Mouse (Mus musculus) gastrocnemius, adult 18-20 months (tissue): ENCODE results near the gene Setdb1. TPM values are rescaled to one million over a fixed set of nuclear protein-coding genes. Genes with fewer than 3 reads are reported as not detected.

Experiments
- DNase-seq: peaks from one replicate; pipeline ENCODE4 v3.0.0; 2021; ENCODE audit warnings: low spot score
- total RNA-seq, 2 experiments: library from RNA; stranded (reverse); gene quantifications; 2 replicates each; pipeline ENCODE4 v1.2.3; 2021

Gene Setdb1
- total RNA-seq, 2 experiments from 2014 or later, result 8.9 to 10.8 TPM

- DNase-seq, result no peak
Measured at GRCm38 (mm10) chr3:95294718-95295117, 62.3 kb downstream of the Setdb1 start.

DNA sequence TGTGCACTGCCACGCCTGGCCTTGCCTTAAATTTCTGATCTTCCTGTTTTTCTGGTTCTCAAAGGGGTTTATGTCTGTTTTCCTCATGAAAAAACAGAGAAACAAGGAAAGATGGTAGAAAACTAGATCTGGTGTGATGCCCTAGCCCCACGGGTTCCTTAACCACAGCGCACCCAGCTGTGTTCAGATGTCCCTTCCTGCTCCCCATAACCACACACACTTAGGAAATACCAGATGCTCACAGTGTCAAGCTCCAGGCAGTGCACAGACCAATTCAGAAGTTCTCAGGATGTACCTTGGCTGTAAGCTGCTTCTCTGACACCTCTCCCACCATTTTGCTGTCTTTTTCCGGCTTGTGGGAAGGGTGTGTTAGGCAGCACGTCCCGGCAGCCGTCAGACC is 62.7 kb downstream of the Setdb1 start:
- no peak for DNase-seq

DNA sequence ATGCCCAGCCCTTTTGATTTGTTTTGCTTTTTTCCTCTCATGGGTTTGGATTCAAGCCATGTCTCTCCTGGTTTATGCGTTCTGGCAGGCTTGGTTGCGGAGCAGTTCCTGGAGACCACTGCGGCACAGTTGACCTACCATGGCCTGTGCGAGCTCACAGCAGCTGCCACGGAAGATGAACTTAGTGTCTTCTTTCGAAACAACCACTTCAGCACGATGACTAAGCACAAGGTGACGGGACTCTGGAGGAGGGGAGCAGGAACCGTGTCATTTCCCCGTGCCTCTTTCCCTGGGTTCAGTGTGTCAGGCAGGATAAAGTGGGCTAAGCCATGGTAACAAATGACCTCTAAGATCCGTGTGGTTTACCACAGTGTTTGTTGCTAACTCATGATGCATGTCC is 63.5 kb downstream of the Setdb1 start:
- DNase-seq, result no peak

DNA sequence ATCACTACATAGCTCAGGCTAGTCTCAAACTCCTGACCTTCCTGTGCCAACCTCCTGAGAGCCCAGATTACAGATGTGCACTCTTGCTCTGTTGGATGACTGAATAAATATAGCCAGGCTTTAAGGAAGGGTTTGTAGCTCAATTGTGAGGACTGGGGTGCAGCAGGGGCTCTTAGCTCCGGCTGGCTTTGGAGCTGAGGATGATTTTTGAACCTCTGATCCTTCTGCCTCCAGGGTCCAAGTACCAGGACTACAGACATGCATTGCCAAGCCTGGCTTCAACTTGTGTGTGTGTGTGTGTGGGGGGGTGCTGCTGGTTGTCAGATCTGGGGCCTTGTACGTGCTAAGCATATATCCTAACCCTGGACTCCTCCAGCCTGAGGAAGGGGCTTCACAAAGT is 64.1 kb downstream of the Setdb1 start:
- no peak for DNase-seq

- DNase-seq, result no peak
Measured at GRCm38 (mm10) chr3:95291041-95291440, 66.0 kb downstream of the Setdb1 start.

GRCm38 (mm10) chr3:95290156-95290555 is 66.8 kb downstream of the Setdb1 start:
- no peak for DNase-seq

GRCm38 (mm10) chr3:95289419-95289818 is 67.6 kb downstream of the Setdb1 start:
- no peak for DNase-seq

GRCm38 (mm10) chr3:95287541-95287940 is 69.5 kb downstream of the Setdb1 start:
- no peak for DNase-seq

DNA sequence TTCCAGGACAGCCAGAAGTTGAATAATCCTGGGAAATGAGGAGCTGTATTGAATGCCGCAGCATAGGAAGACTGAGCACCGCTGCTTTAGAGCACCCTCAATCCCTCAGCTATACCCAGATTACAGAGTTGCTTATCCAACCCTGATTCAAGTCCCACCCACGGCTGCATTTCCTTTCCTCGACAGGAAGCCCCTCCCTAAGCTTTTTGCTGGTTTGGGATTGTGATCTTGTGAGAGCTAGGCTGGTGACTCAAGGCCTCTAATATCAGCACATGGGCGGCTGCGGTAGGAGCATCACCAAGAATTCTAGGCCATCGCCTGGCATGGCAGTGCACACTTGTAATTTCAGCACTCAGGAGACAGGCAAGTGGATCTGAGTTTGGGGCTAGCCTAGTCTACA is 70.5 kb downstream of the Setdb1 start:
- no peak for DNase-seq

DNA sequence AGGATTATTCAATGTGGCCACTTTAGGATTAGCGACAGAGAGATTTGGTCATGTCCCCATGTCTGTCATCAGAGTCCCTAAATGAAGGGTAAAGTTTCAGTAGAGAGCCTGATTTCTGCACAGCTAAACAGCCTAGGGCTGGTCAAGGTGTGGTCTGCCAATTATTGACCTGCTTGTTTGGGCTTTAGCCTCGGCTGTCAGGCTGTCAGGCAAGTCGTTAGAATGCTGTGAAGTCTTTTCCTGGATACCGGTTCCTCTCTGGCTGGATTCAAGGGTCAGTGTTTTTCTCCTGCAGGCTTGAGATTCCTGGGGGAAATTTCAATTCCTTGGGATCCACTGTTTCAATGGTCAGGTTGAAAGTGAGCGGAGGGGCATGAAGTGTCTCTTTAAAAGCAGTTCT is 71.0 kb downstream of the Setdb1 start:
- DNase-seq, result no peak

DNA sequence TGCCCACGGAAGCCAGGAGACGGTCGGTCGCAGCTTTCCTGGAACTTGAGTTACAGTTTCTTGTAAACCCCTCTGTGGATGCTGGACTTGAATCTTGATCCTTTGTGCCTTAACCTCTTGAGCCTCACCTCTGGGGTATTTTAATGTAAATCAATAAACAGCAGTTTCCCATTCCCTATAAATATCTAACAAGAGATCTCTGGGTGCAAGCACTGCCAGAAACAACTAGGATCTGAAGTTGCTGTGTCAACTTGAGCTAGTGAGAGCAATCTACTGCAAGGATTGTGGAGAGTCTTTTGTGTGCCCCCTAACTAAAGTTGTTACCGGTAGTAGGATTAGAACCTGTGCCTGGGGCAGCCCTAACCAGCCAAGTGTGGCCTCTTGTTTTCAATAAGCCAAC is 71.6 kb downstream of the Setdb1 start:
- no peak for DNase-seq

GRCm38 (mm10) chr3:95284501-95285281 is 72.3 kb downstream of the Setdb1 start:
- no peak for DNase-seq

GRCm38 (mm10) chr3:95284062-95284461 is 72.9 kb downstream of the Setdb1 start:
- DNase-seq, result no peak

- no peak for DNase-seq
Measured at GRCm38 (mm10) chr3:95283589-95283941, 73.4 kb downstream of the Setdb1 start.

DNA sequence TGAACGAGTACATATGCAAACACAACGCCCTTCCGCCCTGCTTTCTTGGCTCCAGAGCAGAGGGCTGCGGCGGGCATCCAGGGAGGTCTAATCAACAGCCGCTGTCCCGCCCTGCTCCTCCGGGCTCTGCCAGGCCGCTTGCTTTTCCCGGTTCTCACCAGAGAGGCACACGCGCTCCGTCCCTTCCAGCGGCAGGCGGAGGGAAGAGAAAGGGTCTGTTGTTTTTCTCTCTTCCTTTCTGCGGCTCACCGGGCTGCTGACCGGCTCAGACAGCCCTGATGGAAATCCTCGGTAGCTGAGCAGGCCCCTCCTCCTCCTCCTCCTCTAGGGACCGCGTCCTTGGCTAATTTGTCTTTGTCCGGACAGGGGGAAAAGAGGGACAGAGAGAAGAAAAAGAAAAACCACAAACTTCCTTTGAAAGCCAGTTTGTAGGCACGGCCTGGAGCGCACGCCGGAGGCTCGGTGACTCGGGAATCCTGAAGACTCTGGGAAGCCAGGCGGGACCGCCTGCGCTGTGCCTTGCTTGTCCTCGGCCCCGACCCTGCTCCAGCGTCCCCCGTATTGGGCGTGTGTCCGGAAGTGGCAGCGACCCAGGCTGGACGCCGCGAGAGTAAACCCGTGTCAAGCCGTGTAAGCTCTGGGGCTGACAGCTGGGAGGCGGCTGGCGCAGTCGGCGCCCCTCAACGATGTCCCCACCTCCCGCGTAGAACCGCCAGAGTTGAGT is 74.0 kb downstream of the Setdb1 start:
- peak; percentile 84 for DNase-seq

- DNase-seq, result peak; percentile 58
Measured at GRCm38 (mm10) chr3:95282381-95282864, 74.6 kb downstream of the Setdb1 start.

DNA sequence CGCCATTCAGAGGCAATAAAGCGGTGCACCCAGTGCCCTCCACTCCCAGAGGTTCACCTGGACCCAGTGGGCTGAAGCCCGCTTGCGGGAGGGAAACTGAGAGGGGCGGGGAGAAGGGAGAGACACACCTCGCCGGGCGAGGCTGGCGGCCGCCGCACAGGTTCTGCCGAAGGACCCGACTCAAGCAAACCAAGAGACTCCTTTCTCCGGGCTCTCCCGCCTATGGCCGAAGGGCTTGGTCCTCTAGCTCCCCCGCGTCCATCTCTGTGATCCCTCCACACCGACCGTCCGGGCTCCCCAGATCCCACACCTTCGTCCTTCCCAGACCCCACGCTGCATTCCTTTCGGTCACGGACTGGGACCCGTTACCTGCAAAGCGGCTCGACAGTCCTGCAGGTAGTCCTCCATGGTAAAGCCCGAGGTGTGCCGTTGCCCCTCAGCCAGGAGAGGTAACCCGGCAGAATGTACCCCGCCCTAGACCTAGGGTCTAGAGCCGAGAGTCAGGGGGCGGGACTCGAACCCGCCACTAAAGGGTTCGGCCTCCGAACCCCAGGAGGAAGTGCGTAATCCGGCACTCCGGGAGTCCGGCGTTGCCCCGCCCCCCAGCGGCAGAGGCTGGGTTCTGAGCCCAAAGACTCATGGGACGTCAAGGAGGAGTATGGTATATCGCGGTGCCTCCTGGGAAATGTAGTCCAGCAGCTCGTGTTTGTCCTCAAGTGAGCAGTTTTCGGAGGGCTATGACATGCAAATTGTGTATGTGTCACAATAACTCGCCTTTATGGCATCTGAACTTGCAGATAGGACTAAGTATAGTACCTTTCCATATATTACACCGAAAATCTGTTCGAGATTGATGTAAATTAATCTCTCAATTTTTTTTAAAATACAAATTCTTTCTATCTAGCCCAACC is 75.5 kb downstream of the Setdb1 start, which contains the start of the genes Mindy1 and Prune1:
Gene Mindy1 (plus strand): TSS at position 130 of the 911 bp plus-strand sequence.
Gene Prune1 (minus strand): TSS at position 861 of the 911 bp plus-strand sequence.
- peak; percentile 99 for DNase-seq

- DNase-seq, result no peak
Measured at GRCm38 (mm10) chr3:95280747-95281146, 76.3 kb downstream of the Setdb1 start.

DNA sequence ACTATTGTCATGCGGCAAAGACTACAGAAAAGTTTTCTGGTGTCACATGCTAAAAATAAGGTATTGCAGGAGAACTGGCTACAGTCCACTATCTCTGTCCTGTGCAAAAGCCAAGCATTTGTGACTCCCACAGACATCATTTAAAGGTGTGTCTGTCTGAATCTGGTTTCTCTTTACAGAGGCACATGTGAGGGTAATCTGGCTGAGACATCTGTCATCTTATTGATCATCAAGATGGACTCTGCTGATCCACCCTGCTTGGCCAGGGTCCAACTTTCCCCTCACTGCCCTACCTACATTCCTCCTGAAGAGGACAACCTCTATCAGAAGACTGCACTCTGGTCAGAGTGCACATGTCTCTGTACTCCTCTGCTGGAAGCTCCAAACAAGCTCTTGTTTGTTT is 79.9 kb downstream of the Setdb1 start:
- peak; percentile 79 for DNase-seq

DNA sequence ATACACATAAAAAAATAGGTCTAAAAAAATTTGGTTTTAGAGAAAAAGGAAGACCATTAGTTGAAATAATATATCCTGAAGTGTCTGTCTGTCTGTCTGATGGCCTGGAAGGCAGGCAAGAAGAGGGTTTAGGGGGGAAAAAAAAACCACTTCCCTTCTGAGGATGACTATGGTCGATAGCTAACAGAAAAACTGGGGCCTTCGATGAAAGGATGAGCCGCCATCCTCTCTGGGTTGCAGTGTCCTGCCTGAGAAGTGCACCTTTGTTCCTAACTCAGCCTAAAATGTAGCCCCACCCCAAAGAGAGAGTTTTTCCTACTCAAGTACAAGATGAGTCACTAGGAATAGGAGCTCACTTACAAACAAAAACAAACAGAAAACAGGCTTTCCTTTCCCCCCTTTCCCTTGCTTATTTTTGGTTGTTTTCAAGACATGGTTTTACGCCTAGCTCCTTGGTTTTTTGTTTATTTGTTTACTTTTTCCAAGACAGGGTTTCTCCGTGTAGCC is 80.5 kb downstream of the Setdb1 start:
- DNase-seq, result no peak

- DNase-seq, result peak; percentile 65
Measured at GRCm38 (mm10) chr3:95275161-95275560, 81.8 kb downstream of the Setdb1 start.
